Mouse (Mus musculus) ES-CJ7 (cell line): ENCODE data around the gene Mbd6.

Experiments
- DNase-seq: peaks from one replicate; pipeline ENCODE4 v3.0.0; 2011; ENCODE audit warnings: low read depth, low spot score

Mbd6 gene

GRCm38 (mm10) chr10:127287936-127288293, 903 bp downstream of the Mbd6 start:
- DNase-seq = no peak

DNA sequence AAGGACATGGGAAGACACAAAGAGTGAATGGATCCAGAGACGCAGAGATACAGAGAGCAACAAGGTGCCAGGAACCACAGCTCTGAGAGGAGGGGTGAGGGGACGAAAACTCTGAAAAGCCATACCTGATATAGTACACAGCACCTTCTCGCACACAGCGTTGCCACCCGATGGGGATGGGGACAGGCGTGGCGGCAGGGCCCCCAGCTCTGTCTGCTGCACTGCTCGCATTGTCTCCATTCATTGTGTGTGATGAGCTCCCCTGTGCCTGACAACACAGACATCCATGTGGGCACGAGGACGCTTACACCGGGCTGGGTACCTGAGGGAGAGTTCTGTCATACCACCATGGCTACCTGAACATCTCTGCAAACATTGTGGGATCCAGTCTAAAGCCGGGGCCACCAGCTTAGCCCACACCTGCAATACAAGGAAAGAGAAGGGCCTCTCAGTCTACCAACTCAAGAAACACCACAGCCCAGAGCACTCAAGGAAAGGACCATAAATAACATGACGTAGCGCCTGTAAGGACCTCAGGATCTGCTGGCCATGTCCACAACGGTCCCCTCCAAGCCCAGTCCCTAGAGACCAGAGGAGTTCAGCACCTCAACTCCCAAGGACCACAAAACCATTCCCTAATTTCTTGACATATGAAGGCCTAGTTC, 1.4 kb downstream of the Mbd6 start:
- no peak for DNase-seq

- DNase-seq = peak; percentile 53
Measured at GRCm38 (mm10) chr10:127286730-127287129, 2.1 kb downstream of the Mbd6 start.

- no peak for DNase-seq
Measured at GRCm38 (mm10) chr10:127286194-127286593, 2.6 kb downstream of the Mbd6 start.

GRCm38 (mm10) chr10:127285644-127286043, 3.2 kb downstream of the Mbd6 start:
- no peak for DNase-seq

DNA sequence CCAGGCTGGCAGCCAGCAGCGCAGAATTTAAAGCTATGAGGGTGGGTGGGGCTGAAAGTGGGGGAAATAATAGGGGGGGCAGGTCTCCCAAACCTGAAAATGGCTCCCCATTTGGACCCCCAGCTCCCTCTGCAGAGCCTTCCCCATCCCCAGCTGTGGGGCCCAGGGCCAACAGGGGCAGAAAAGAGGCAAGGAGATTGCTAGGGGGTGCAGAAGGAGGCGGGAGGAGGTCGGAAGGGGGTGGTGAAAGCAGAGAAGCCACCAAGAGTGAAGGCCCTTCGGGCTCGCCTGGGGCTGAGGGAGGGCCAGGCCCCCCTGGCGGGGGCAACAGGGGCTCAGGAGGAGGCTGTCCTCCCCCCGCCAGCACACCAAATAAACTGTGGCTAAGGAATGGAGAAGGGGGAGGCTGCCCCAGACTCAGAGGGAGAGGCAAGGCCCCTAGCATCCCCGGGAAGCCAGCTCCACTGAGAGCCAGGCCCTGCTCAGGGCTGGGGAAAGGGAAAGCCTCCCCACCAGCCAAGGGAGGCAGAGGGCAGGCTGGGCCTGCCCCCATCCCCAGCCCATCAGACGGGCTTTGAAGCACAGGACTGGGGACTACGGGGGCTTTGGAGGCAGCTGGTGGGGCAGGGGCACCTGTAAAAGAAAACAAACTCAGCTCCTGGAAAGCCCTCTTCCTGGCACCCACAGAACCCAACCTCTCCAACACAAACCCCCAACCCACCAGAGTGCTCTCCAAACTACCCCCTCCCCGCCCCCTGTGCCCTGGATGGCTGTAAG, 3.9 kb downstream of the Mbd6 start:
- DNase-seq = no peak

DNA sequence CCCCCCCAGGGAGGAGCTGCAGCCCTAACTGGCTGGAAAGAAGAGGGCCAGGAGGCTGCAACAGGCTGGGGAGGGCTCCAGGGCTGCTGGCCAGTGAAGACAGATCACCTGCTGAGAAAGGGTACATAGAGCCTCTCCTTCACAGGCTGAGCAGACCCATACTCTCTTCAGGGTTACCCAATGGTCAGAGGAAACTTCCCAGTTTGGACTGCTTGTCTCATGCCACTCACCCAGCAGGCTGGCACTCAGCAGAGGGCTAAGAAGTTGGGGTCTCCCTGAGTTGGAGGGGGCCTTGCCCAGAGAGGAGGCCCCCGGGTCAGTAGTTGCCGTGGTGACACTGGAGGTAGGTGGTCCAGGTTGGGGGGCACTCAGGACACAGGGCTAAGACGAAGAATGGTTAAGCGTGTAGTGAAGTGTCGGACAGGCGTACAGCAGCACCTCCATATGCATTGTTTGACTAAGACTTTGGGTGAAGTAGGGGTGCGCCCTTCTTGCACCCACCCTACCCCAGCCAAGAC, 4.7 kb downstream of the Mbd6 start:
- no peak for DNase-seq

DNA sequence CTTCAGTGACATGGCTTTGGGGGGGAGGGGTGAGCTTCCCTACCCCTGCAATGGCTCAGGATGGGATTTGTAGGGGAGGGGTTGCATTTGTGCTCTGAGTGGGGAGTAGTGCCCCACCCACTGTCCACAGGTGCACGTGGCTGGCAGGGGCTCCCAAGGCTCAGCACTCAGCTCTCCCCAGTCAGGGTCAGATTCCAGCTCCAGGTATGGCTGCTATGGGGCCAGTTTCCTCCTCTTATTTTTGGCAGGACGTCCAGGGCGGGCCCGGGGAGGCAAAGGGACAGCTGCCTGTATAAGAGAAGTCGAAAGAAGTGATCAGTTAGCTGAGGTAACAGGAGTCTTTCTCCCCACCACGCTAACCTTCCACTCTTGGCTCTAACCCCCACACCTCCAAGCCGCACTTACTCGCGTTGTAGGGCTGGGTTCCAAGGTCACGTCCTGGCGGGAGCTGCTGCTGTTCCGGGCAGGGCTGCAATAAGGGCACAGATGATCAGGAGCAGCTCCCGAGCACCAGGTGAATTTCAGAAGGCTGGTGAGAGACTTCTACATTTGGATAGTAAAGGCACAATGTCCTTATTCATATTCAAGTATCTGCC, 6.1 kb downstream of the Mbd6 start:
- peak; percentile 64 for DNase-seq

- no peak for DNase-seq
Measured at GRCm38 (mm10) chr10:127281316-127281715, 7.5 kb downstream of the Mbd6 start.

DNA sequence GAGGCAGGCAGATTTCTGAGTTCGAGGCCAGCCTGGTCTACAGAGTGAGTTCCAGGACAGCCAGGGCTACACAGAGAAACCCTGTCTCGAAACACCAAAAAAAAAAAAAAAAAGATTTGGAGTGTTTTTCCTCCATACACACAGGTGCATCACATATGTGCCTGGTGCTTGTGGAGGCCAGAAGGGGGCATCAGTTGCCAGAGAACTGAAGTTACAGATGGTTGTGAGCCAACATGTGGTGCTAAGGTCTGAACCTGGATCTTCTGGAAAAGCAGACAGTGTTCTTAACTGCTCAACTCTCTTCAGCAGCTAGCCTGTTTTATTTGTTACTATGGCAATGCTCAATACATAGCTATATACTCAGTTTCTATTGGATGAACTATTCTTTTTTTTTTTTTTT, 9.1 kb downstream of the Mbd6 start:
- DNase-seq = peak; percentile 50

GRCm38 (mm10) chr10:127274261-127275022, 14.4 kb downstream of the Mbd6 start:
- DNase-seq = peak; percentile 92

DNA sequence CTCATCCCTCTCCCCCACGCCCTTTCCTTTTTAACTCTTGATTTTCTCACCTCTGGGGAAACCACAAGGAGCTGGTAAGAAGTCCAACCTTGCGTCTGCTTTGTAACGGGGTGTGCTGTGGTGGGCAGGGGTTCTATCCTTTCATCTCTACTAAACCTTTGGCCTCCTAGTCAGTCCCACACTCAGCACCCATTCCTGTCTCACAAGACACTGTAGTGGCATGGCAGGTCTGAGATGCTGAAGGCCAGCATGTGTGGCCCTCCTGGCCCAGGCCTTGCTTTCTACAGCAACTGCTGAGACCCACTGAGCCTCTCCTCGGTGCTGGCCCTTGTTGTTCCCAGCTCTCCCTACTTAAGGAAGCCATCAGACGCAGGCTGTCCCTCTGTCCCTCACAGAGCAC, 16.4 kb downstream of the Mbd6 start:
- DNase-seq = no peak

DNA sequence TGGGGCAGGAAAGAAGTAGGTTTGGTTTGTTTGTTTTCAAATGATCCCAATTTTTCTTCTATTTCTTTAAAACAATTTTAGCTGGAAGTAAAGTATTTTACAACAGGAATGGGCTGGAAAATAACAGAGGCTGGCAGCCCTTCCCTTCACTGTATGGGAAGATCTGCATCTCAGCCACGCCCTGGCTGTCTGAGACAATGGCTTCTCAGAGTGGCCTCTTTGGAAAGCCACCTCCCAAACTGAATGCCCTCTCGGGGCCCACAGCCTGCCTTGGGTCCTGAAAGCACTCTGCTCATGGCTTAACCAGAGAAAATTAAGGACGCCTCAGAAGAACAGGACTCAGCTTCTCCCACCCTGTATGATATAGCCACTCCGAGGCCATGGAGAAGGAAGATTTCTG, 18.9 kb downstream of the Mbd6 start:
- peak; percentile 52 for DNase-seq

GRCm38 (mm10) chr10:127269036-127269435, 19.8 kb downstream of the Mbd6 start:
- no peak for DNase-seq

DNA sequence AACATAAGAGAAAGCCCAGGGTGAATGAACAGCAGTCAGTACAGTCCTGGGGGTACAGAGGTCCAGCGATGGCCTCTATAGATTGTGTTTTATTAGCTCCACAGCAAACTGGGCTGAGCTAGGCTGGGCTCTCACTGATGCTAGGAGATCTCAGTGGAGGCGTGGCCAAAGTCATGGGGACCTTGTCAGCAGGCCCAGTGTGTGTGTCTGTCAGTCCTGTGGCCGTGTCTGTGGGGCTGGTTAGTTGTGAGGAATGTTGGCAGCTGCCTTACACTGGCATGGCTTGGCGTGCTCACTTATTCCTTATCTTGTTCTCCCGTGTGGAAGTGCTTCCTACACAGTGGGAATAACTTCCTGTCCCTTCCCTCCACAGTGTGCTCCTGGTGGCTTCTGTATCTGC, 20.4 kb downstream of the Mbd6 start:
- no peak for DNase-seq

GRCm38 (mm10) chr10:127267318-127267717, 21.5 kb downstream of the Mbd6 start:
- no peak for DNase-seq

- peak; percentile 97 for DNase-seq
Measured at GRCm38 (mm10) chr10:127266112-127267091, 22.4 kb downstream of the Mbd6 start, which contains the start of gene Dctn2. Gene Dctn2, plus strand, starts transcription at chr10:127266368.

DNA sequence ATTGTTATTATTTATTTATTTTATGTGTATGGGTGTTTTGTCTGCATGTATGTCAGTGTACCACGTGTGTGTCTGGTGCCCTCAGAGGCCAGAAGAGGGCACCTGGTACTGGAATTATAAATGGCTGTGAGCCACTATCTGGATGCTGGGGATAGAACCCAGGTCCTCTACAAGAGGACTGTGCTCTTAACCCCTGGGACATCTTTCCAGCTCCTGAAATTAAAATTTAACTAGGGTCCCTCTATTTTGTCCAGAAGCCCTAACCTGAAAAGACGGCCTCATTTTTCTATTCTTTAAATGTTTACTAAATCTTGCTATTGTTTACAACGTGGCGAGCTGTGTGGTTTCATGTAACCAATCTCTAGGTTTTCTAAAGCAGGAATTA, 23.1 kb downstream of the Mbd6 start:
- DNase-seq = no peak

GRCm38 (mm10) chr10:127264971-127265370, 23.8 kb downstream of the Mbd6 start:
- DNase-seq = peak; percentile 58

GRCm38 (mm10) chr10:127264336-127264735, 24.5 kb downstream of the Mbd6 start:
- DNase-seq = no peak

- peak; percentile 68 for DNase-seq
Measured at GRCm38 (mm10) chr10:127263631-127264030, 25.2 kb downstream of the Mbd6 start.
